Mouse (Mus musculus) thymus, postnatal 36 days (tissue): ENCODE data around the gene Zfp616.

Source experiments
- DNase-seq, 2 experiments: peaks; one replicate each; pipeline ENCODE4 v3.0.0; 2022; ENCODE audit warnings: mixed read lengths in 2 of 2

Zfp616 gene

GRCm38 (mm10) chr11:74069655-74070054 is at the start of gene Zfp616:
TSS of gene Zfp616 (plus strand) at chr11:74069955.
- DNase-seq: no peak

DNA sequence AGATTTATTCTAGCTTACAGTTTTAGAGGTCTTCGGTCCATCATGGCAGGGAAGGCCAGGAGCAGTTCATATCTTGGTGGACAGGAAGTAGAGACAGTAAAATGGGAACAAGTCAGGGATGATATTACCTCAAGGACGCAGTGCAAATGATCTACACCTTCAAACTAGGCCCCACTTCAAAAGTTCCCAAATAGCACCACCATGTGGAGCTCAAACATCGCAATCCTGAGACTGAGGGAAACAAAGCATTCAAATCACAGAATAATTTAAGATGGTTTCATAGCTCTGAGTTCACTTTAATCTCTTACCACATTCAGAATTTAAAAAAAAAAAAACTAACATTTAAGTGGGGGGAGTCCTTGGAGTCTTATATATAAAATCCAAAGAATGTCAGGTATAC is 18.4 kb upstream of the Zfp616 start:
- DNase-seq: no peak

- no peak for DNase-seq
These were observed 13.3 kb upstream of the Zfp616 start, which contains the start of the genes Olfr139 and Olfr399 for GRCm38 (mm10) chr11:74056451-74056850. TSS of gene Olfr139 (minus strand) at chr11:74056551. TSS of gene Olfr399 (minus strand) at chr11:74056615.

DNA sequence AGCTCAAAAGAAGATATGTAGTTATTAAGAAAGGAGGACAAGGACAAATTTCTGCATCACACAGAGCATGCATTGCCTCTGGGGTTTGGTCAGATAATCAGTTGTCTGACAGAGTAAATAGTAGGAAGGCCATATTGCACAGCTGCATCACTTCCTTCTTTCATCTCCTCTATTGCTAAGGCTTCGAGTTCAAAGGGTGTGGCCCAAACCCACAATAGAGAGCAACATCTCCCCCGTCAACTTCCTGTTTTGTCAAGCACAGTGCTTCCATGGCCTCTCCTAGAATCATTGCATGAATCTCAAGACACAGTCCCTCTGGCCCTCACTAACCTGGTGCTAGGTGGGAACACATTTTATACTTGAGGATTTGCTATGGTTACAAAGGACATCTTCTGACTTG is 31.0 kb downstream of the Zfp616 start:
- no peak for DNase-seq

GRCm38 (mm10) chr11:74101507-74101906 is 31.8 kb downstream of the Zfp616 start:
- DNase-seq: no peak

DNA sequence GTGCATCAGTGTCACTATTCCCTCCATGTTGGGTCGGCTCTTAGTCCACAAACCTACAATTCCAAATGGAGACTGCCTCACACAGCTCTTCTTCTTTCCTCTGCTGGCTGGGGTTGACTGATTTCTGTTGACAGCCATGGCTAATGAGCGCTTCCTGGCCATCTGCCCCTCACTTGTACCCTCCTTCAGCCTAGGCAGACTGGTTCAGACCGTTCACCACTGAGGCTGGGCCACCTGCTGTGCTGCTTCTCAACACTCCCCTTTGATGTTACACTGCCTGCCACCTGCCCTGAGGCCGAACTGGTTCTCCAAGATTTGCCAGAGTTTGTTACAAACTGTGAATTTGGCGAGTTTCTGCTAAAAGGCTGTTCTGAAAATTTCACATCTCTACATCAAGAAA is 35.3 kb downstream of the Zfp616 start:
- DNase-seq: no peak

GRCm38 (mm10) chr11:74113412-74113811 is 43.7 kb downstream of the Zfp616 start, which contains the start of gene Olfr401:
TSS of gene Olfr401 (plus strand) at chr11:74113712.
- no peak for DNase-seq
